Mouse (Mus musculus): ENCODE measurements around the gene Ston1. TPM values are rescaled to one million over a fixed set of nuclear protein-coding genes. Genes with fewer than 3 reads are reported as not detected.
A peak's percentile ranks its signal among the peaks of the same experiment; 100 is the strongest.

Ston1 gene
- polyA plus RNA-seq, 1 experiment from 2014 or later: 7.7 TPM

- Histone ChIP-seq H3K27me3 (no peaks in the 10 kb centered on the region), H3K9me3 (replicated peaks) (no peaks in the 10 kb centered on the region), H3K4me2 (peak overlapping the region; percentile 50), H3K9ac (no peak overlapping the region), H3K27ac (peak overlapping the region; percentile 93), H3K4me1 (peaks cover 75% of the 10 kb centered on the region), H3K36me3 (no peaks in the 10 kb centered on the region), H3K4me3 (replicated peaks) (peak overlapping the region; percentile 9; the same call in 1 of the 2 replicates)
- ATAC-seq (replicated peaks; ENCODE audit: low FRiP score): peak; percentile 48
- whole genome bisulfite sequencing: 25% methylated on average over 4 of the region's 4 CpGs
Measured at GRCm38 (mm10) chr17:88629381-88629759, 31.9 kb downstream of the Ston1 start.

GRCm38 (mm10) chr17:88629931-88630553 is 32.6 kb downstream of the Ston1 start:
- Histone ChIP-seq H3K27me3 (no peaks in the 10 kb centered on the region), H3K4me2 (peak overlapping the region; percentile 50), H3K4me1 (peaks cover 73% of the 10 kb centered on the region), H3K4me3 (replicated peaks) (no peak overlapping the region), H3K36me3 (peaks cover under 1% of the 10 kb centered on the region; the same call in 1 of the 2 replicates), H3K9ac (no peak overlapping the region; the same call in 1 of the 2 replicates), H3K9me3 (replicated peaks) (no peaks in the 10 kb centered on the region), H3K27ac (peak overlapping the region; percentile 93)
- 26% methylated on average over 11 of the region's 11 CpGs for whole genome bisulfite sequencing
- peak; percentile 30 for ATAC-seq (replicated peaks; ENCODE audit: low FRiP score)

- no peak overlapping the region for H3K9ac ChIP-seq
Measured at GRCm38 (mm10) chr17:88630554-88630948, 33.1 kb downstream of the Ston1 start.

GRCm38 (mm10) chr17:88632631-88633030 is 35.1 kb downstream of the Ston1 start:
- Histone ChIP-seq H3K27ac (no peak overlapping the region), H3K4me3 (replicated peaks) (no peak overlapping the region), H3K9ac (no peak overlapping the region), H3K27me3 (no peaks in the 10 kb centered on the region), H3K4me1 (peaks cover 53% of the 10 kb centered on the region), H3K9me3 (replicated peaks) (no peaks in the 10 kb centered on the region), H3K4me2 (no peak overlapping the region), H3K36me3 (peaks cover 16% of the 10 kb centered on the region)
- 91% methylated on average over 3 of the region's 3 CpGs for WGBS
- ATAC-seq (replicated peaks; ENCODE audit: low FRiP score): no peak

More at GRCm38 (mm10) chr17:88630554-88630948, 33.1 kb downstream of the Ston1 start:
- Histone ChIP-seq H3K4me3 (replicated peaks) (no peak overlapping the region), H3K36me3 (peaks cover 5% of the 10 kb centered on the region), H3K9me3 (replicated peaks) (no peaks in the 10 kb centered on the region), H3K27me3 (no peaks in the 10 kb centered on the region), H3K4me2 (peak overlapping the region; percentile 50), H3K4me1 (peaks cover 68% of the 10 kb centered on the region), H3K27ac (peak overlapping the region; percentile 93)
- no peak for ATAC-seq (replicated peaks; ENCODE audit: low FRiP score)
- WGBS: 79% methylated on average over 3 of the region's 3 CpGs

- Histone ChIP-seq H3K4me3 (replicated peaks) (no peak overlapping the region), H3K9me3 (replicated peaks) (no peaks in the 10 kb centered on the region), H3K9ac (no peak overlapping the region), H3K4me2 (no peak overlapping the region), H3K27me3 (no peaks in the 10 kb centered on the region), H3K27ac (no peak overlapping the region), H3K4me1 (peaks cover 19% of the 10 kb centered on the region), H3K36me3 (peaks cover 23% of the 10 kb centered on the region)
- no peak for ATAC-seq (replicated peaks; ENCODE audit: low FRiP score)
- 80% methylated on average over 14 of the region's 14 CpGs for WGBS
Measured at GRCm38 (mm10) chr17:88636076-88636475, 38.6 kb downstream of the Ston1 start.

- Histone ChIP-seq H3K9ac (no peak overlapping the region), H3K9me3 (replicated peaks) (no peaks in the 10 kb centered on the region), H3K27me3 (no peaks in the 10 kb centered on the region), H3K27ac (no peak overlapping the region), H3K4me1 (peaks cover 14% of the 10 kb centered on the region), H3K4me3 (replicated peaks) (no peak overlapping the region), H3K36me3 (peaks cover 23% of the 10 kb centered on the region), H3K4me2 (no peak overlapping the region)
- no peak for ATAC-seq (replicated peaks; ENCODE audit: low FRiP score)
- whole genome bisulfite sequencing: 34% methylated on average over 12 of the region's 12 CpGs
Measured at GRCm38 (mm10) chr17:88636587-88636986, 39.1 kb downstream of the Ston1 start.

- no peaks in the 10 kb centered on the region for H3K27me3 ChIP-seq
- H3K36me3 ChIP-seq: peaks cover 28% of the 10 kb centered on the region
- no peak overlapping the region for H3K4me3 ChIP-seq (replicated peaks)
- H3K4me1 ChIP-seq: peaks cover 4% of the 10 kb centered on the region; the same call in 1 of the 2 replicates
- H3K9me3 ChIP-seq (replicated peaks): no peaks in the 10 kb centered on the region
- 30% methylated on average over 6 of the region's 6 CpGs for WGBS
- no peak overlapping the region for H3K4me2 ChIP-seq
- 0 out of 2 replicates have a peak, but pooled peaks have one; percentile 49 for ATAC-seq (replicated peaks; ENCODE audit: low FRiP score)
- no peak overlapping the region for H3K9ac ChIP-seq
- no peak overlapping the region for H3K27ac ChIP-seq
Measured at GRCm38 (mm10) chr17:88641012-88641411, 43.5 kb downstream of the Ston1 start.

- Histone ChIP-seq H3K9ac (no peak overlapping the region), H3K4me1 (no peaks in the 10 kb centered on the region), H3K27ac (no peak overlapping the region), H3K4me2 (no peak overlapping the region), H3K27me3 (no peaks in the 10 kb centered on the region), H3K9me3 (replicated peaks) (no peaks in the 10 kb centered on the region), H3K4me3 (replicated peaks) (no peak overlapping the region), H3K36me3 (peaks cover 30% of the 10 kb centered on the region)
- WGBS: 90% methylated on average over 8 of the region's 8 CpGs
- no peak for ATAC-seq (replicated peaks; ENCODE audit: low FRiP score)
Measured at GRCm38 (mm10) chr17:88641836-88642235, 44.4 kb downstream of the Ston1 start.

- Histone ChIP-seq H3K27ac (no peak overlapping the region), H3K36me3 (peaks cover 40% of the 10 kb centered on the region), H3K9ac (no peak overlapping the region), H3K4me1 (no peaks in the 10 kb centered on the region), H3K4me3 (replicated peaks) (no peak overlapping the region), H3K4me2 (no peak overlapping the region), H3K27me3 (no peaks in the 10 kb centered on the region), H3K9me3 (replicated peaks) (no peaks in the 10 kb centered on the region)
- 89% methylated on average over 7 of the region's 7 CpGs for WGBS
- no peak for ATAC-seq (replicated peaks; ENCODE audit: low FRiP score)
Measured at GRCm38 (mm10) chr17:88644876-88645275, 47.4 kb downstream of the Ston1 start.

GRCm38 (mm10) chr17:88645299-88645698 is 47.8 kb downstream of the Ston1 start:
- no peak for ATAC-seq (replicated peaks; ENCODE audit: low FRiP score)
- no peaks in the 10 kb centered on the region for H3K27me3 ChIP-seq
- no peak overlapping the region for H3K9ac ChIP-seq
- no peak overlapping the region for H3K27ac ChIP-seq
- peaks cover 35% of the 10 kb centered on the region for H3K36me3 ChIP-seq
- H3K9me3 ChIP-seq (replicated peaks): no peaks in the 10 kb centered on the region
- 91% methylated on average over 11 of the region's 11 CpGs for WGBS
- H3K4me3 ChIP-seq (replicated peaks): no peak overlapping the region
- no peak overlapping the region for H3K4me2 ChIP-seq
- H3K4me1 ChIP-seq: no peaks in the 10 kb centered on the region

GRCm38 (mm10) chr17:88647149-88647548 is 49.7 kb downstream of the Ston1 start:
- no peak overlapping the region for H3K4me2 ChIP-seq
- ATAC-seq (replicated peaks; ENCODE audit: low FRiP score): no peak
- 92% methylated on average over 3 of the region's 3 CpGs for WGBS
- H3K9me3 ChIP-seq (replicated peaks): no peaks in the 10 kb centered on the region
- H3K36me3 ChIP-seq: peaks cover 33% of the 10 kb centered on the region
- H3K4me3 ChIP-seq (replicated peaks): no peak overlapping the region
- H3K4me1 ChIP-seq: no peaks in the 10 kb centered on the region
- H3K9ac ChIP-seq: no peak overlapping the region
- no peaks in the 10 kb centered on the region for H3K27me3 ChIP-seq
- no peak overlapping the region for H3K27ac ChIP-seq

- H3K36me3 ChIP-seq: peaks cover 9% of the 10 kb centered on the region
- ATAC-seq (replicated peaks; ENCODE audit: low FRiP score): no peak; the same call in 1 of the 2 replicates
- no peak overlapping the region for H3K4me3 ChIP-seq (replicated peaks)
- H3K9me3 ChIP-seq (replicated peaks): no peaks in the 10 kb centered on the region
- 5% methylated on average over 9 of the region's 9 CpGs for WGBS
- H3K9ac ChIP-seq: no peak overlapping the region
- H3K4me1 ChIP-seq: peaks cover 5% of the 10 kb centered on the region; the same call in 1 of the 2 replicates
- 0 out of 2 replicates have a peak, but pooled peaks cover 4% of the 10 kb centered on the region for H3K27me3 ChIP-seq
- H3K27ac ChIP-seq: no peak overlapping the region
- H3K4me2 ChIP-seq: no peak overlapping the region
Measured at GRCm38 (mm10) chr17:88652010-88652409, 54.5 kb downstream of the Ston1 start.

All from kidney, embryonic 15.5 days (tissue).